Mouse (Mus musculus) cerebellum, adult 8-10 months (tissue): ENCODE data around the gene Teddm1b.
"Not testable (repeated sequence)": the region's sequence is repeated elsewhere in the genome, so short reads cannot be mapped to it uniquely, and the experiment has no call there.

Experiments
- DNase-seq: peaks from one replicate; pipeline ENCODE4 v3.0.0; 2022

Gene Teddm1b

DNA sequence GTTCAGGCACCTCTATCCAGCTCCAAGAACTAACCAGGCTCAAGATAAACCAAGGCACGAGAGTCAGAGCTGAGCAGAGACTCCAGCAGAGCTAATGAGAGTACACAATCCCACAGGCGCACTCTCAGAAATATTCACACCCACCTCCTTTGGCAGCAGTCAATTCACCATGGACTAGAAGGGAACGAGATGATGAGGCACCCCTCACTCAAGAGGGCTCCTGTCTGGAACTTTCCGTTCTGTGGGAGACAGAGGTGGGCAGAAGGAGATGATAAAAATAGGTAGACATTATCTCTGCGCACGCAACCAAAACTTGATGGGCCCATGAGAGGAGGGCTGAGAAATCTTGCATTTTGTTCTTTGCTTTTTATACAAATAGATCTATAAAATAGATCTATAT lies at the start of gene Teddm1b:
Gene Teddm1b (plus strand): TSS at position 301 of the 400 bp plus-strand sequence.
- no peak for DNase-seq

GRCm38 (mm10) chr1:153830746-153831145 lies 43.4 kb upstream of the Teddm1b start:
- DNase-seq = no peak

DNA sequence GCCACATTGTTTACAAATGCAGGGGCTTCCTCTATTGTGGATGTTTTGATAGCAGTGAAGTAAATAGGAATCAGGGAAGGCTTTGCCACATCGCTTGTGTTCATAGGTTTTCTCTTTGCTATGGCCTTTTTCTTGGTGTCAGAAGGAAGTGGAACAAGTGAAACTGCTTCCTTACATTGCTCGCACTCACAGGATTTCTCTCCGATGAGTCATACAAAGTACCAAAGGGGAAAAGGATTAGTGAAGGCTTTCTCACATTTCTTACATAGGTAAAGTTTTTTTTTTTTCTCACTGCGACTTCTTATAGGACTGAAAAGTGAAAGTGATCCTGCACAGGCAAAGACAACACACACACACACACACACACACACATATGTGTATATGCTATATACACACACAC lies 38.1 kb upstream of the Teddm1b start:
- DNase-seq = no peak

DNA sequence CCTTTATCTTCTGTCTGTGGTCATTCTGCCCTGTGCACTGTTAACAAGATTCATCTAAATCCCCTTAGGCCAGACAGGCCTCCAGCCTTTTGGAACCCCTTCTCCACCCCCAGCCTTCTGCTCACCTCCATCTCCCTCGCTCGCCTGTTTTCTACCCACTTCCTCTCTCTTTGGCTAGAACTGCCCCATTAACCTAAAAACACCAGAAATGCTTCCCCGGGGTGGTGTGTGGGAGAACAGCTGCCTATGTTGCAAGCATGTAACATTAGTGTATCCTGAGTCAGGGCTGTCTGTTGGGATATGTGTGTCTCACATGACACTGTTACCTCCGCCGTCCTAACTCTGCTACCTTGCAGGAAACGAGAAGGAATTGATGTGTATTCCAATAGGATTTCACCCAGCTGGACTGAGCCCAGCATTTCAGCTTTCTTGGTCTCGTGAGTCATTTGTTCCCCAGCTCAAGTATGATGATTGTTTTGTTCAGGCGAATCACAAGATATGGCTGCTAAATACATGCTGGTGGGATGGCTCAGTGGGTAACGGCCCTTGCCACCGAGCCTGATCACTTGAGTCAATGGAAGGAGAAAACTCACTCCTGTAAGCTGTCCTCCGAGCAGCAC lies 31.9 kb upstream of the Teddm1b start:
- no peak for DNase-seq

GRCm38 (mm10) chr1:153844042-153844441 lies 30.1 kb upstream of the Teddm1b start, which contains the start of gene Rgsl1:
TSS of gene Rgsl1 (minus strand) at chr1:153844142.
- no peak for DNase-seq

GRCm38 (mm10) chr1:153846420-153846819 lies 27.7 kb upstream of the Teddm1b start:
- DNase-seq = no peak

DNA sequence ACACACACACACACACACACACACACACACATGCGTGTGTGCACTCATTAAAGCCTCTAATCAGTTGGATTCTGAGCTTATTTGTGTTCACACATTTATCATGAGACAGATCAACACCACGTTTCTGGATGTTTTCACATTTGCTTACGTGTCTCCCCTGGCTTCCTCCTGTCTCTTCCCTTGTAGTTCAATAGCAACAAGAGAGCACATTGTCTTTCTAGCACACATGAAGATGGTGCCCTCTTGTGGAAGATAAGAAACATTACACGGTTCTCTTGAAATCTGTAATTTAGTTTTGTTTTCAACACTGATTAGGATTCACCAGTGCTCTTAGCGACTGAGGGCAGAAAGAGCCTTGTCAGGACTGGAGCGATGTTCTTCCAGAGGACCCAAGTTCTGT lies 27.3 kb upstream of the Teddm1b start:
- DNase-seq = no peak

- DNase-seq = not testable (repeated sequence)
Measured at GRCm38 (mm10) chr1:153852696-153853095, 21.4 kb upstream of the Teddm1b start.

GRCm38 (mm10) chr1:153855946-153856345 lies 18.2 kb upstream of the Teddm1b start:
- no peak for DNase-seq

DNA sequence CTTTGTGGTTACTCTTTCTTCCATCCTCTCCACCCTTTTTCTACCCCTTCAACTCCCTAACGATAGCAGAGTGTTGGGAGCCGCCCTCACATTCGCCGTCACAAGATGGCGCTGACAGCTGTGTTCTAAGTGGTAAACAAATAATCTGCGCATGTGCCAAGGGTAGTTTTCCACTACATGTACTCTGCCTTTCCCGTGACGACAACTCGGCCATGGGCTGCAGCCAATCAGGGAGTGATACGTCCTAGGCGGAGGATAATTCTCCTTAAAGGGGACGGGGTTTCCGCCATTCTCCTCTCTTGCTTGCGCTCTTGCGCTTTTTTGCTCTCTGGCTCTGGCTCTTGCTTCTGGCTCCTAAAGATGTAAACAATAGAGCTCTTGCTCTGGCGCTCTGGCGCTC lies 6.2 kb downstream of the Teddm1b start:
- not testable (repeated sequence) for DNase-seq

- DNase-seq = no peak
Measured at GRCm38 (mm10) chr1:153886024-153886633, 12.0 kb downstream of the Teddm1b start.

GRCm38 (mm10) chr1:153890121-153890520 lies 16.0 kb downstream of the Teddm1b start:
- DNase-seq = no peak

- DNase-seq = no peak
Measured at GRCm38 (mm10) chr1:153891442-153891841, 17.3 kb downstream of the Teddm1b start, which contains the start of gene Teddm1a. TSS of gene Teddm1a (plus strand) at chr1:153891742.

DNA sequence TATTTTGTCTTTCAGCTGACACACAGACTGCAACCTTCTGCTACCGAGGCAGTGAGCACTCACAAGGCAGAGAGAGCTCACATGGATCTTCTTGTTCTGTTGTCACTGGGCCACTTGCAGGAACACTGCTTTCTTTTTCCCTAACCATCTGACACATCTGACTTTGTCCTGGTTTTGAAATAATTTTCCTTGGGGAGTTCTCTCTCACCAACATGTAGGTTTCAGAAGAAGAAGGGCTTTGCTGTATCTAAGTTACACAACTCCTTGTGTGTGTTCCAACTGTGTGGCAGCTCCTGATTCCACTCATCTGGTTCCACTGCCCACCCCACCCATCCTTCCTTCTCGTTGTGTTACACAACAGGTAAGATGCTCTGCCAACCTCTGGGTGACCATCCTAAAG lies 19.6 kb downstream of the Teddm1b start:
- DNase-seq = no peak

GRCm38 (mm10) chr1:153894201-153894893 lies 20.2 kb downstream of the Teddm1b start:
- DNase-seq = no peak

DNA sequence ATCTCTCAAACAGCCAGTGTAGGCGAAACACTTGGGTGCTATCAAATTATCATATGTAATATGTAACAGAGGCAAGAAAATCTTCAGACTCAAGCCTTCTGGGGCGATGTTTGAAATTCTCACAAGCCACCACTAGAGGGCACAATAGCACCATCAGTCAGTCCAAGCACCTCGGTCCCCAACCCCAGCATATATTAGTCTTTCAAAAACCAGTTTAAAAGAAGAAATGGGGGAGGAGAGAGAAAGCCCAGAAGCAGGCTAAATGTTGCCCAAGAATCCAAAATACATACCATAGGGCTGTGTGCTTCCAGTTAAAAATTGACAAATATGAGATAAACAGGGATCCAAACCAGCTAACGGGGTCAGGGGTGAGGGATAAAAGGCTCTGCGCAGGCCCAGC lies 20.8 kb downstream of the Teddm1b start:
- DNase-seq = peak; percentile 72

DNA sequence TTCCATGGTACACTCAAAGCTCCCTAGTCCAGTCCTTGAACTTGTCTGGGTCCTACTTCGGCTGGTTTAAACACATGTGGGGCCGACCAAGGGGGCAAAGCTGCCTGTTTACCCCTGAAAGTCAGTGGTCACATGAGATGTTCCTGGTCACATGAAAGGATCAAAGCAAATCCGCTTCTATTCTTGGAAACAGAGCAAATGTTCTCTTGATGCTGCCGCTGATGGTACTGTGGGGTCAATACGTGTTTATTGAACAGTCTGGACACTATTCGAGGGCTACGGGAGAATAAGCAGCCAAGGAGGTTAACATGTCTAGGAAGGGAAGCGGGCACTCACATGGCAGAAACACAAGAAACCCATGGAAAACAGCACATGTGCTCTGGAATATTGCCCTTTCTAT lies 23.1 kb downstream of the Teddm1b start:
- no peak for DNase-seq

GRCm38 (mm10) chr1:153898989-153899730 lies 25.0 kb downstream of the Teddm1b start:
- peak; percentile 23 for DNase-seq

- peak; percentile 91 for DNase-seq
Measured at GRCm38 (mm10) chr1:153899731-153900380, 25.7 kb downstream of the Teddm1b start, which contains the start of the genes Glul and Teddm2. TSS of gene Glul (plus strand) at chr1:153899944. TSS of gene Teddm2 (minus strand) at chr1:153900228.

DNA sequence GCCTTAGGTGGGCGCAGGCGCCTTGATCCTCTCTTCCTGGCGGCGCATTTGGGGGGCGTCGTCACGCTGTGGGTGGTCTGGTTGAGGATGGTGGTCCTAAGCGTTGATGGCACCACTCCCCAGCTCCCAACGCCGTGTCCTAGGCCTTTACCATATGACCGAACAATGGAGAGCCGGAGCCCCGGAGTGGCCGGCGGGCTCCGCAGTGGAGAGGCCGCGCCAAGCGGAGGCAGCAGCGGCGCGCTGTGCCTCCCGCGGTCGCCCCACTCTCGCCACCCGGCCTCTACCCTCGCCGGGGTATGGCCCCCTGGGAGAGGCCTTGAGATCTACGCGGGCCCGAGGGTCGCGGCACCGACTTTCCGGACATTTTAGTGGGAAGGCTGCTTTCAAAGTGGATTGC lies 26.2 kb downstream of the Teddm1b start:
- DNase-seq = no peak

- peak; percentile 27 for DNase-seq
Measured at GRCm38 (mm10) chr1:153900860-153901730, 26.9 kb downstream of the Teddm1b start.

DNA sequence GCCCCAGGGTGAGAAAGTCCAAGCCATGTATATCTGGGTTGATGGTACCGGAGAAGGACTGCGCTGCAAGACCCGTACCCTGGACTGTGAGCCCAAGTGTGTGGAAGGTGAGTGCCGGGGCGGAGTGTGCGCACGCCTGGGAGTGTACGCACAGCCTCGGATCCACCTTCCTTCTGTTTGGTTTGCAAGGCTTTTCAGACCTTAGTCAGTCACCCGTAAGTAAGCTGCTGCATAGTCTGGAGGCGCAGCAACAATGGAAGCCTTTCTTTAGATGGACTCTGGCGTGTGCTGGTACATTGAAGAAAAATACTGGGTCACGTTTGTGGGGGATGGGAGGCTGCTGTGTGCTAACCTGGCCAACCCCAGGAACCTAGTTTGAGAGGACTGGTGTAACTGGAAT lies 28.9 kb downstream of the Teddm1b start:
- DNase-seq = no peak
